Comparison of ENCODE assay signal across 10 mouse cellular contexts in the genomic region with DNA sequence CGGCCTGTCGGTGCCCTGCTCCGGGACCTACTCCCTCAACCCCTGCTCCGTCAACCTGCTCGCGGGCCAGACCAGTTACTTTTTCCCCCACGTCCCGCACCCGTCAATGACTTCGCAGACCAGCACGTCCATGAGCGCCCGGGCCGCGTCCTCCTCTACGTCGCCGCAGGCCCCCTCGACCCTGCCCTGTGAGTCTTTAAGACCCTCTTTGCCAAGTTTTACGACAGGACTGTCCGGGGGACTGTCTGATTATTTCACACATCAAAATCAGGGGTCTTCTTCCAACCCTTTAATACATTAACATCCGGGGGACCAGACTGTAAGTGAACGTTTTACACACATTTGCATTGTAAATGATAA. TPM values are rescaled to one million over a fixed set of nuclear protein-coding genes. Genes with fewer than 3 reads are reported as not detected.
DNase-seq lines count a peak whose midpoint lies in the region; ATAC-seq and TF ChIP-seq lines count a peak whose summit lies in the region.
"Had no signal": no experiment of that assay in that cellular context is flagged by ENCODE, and none has a peak within 500 bp of the region (broad histone marks: within the 10 kb centered on the region; RNA-seq: fewer than 3 reads in every experiment).

No protein-coding gene starts in this region.

- no peak overlapping the region for H3K4me2 ChIP-seq in lung, embryonic 16.5 days (ENCODE audit: low read depth, low read length)
- H3K4me2 ChIP-seq in forebrain, postnatal 0 days (ENCODE audit: low read depth), result peak overlapping the region; percentile 23
- no peak overlapping the region for H3K4me2 ChIP-seq in neural tube, embryonic 15.5 days

- H3K9ac ChIP-seq in lung, embryonic 16.5 days (ENCODE audit: low read length), result no peak overlapping the region
- peak overlapping the region; percentile 99 for H3K9ac ChIP-seq in forebrain, postnatal 0 days
- no peak overlapping the region for H3K9ac ChIP-seq in neural tube, embryonic 15.5 days (replicated peaks)
- H3K9ac ChIP-seq: liver, postnatal 0 days had no signal

- no peak for TF ChIP-seq CTCF in forebrain, postnatal 0 days (IDR thresholded peaks at IDR 0.05; ENCODE audit: low read depth)

- 2% methylated on average over 23 of the region's 23 CpGs for WGBS in lung, embryonic 16.5 days
- under 1% methylated on average over 23 of the region's 23 CpGs for WGBS in forebrain, postnatal 0 days
- WGBS in neural tube, embryonic 15.5 days, result 1% methylated on average over 23 of the region's 23 CpGs

- ATAC-seq in lung, embryonic 16.5 days (ENCODE audit: low read depth), result no peak
- ATAC-seq in forebrain, postnatal 0 days, result no peak
- peak; percentile 18; the same call in 1 of the 2 replicates for ATAC-seq in neural tube, embryonic 15.5 days (ENCODE audit: low FRiP score)

- no peak overlapping the region for H3K27ac ChIP-seq in lung, embryonic 16.5 days (ENCODE audit: low read length)
- H3K27ac ChIP-seq in forebrain, postnatal 0 days (ENCODE audit: low read depth, low read length), result peak overlapping the region; percentile 100
- no peak overlapping the region for H3K27ac ChIP-seq in neural tube, embryonic 15.5 days (replicated peaks)

- DNase-seq in embryo, embryonic 10 days (ENCODE audit: low spot score), result peak; percentile 39
- DNase-seq in embryo, embryonic 9.5 days (ENCODE audit: extremely low spot score), result no peak
- DNase-seq in lung, postnatal 14 days, result no peak
- peak; percentile 56 for DNase-seq in forebrain, postnatal 0 days
- DNase-seq in layer of hippocampus, adult 9-11 months, result no peak
- DNase-seq in layer of hippocampus, postnatal 36 days, result no peak
- DNase-seq: liver, postnatal 0 days; thymus, postnatal 25 days had no signal

- no peaks in the 10 kb centered on the region; the same call in 1 of the 2 replicates for H3K9me3 ChIP-seq in lung, embryonic 16.5 days (ENCODE audit: control insufficient read depth, low read length)
- H3K9me3 ChIP-seq in forebrain, postnatal 0 days (ENCODE audit: low read length), result no peaks in the 10 kb centered on the region
- H3K9me3 ChIP-seq in neural tube, embryonic 15.5 days (replicated peaks), result no peaks in the 10 kb centered on the region

- no peaks in the 10 kb centered on the region for H3K36me3 ChIP-seq in lung, embryonic 16.5 days (ENCODE audit: control insufficient read depth, insufficient read depth, low read length)
- H3K36me3 ChIP-seq in forebrain, postnatal 0 days (ENCODE audit: insufficient read depth), result peaks cover 9% of the 10 kb centered on the region
- H3K36me3 ChIP-seq in neural tube, embryonic 15.5 days, result no peaks in the 10 kb centered on the region

- H3K4me1 ChIP-seq in lung, embryonic 16.5 days (replicated peaks; ENCODE audit: control insufficient read depth, insufficient read depth, low read length), result peaks cover 11% of the 10 kb centered on the region
- H3K4me1 ChIP-seq in forebrain, postnatal 0 days (ENCODE audit: insufficient read depth), result no peaks in the 10 kb centered on the region
- H3K4me1 ChIP-seq in neural tube, embryonic 15.5 days, result peaks cover 11% of the 10 kb centered on the region; the same call in 1 of the 2 replicates

- H3K27me3 ChIP-seq in lung, embryonic 16.5 days (ENCODE audit: control insufficient read depth, insufficient read depth, low read depth, low read length), result peaks cover 73% of the 10 kb centered on the region
- H3K27me3 ChIP-seq in forebrain, postnatal 0 days (ENCODE audit: insufficient read depth, low read length), result no peaks in the 10 kb centered on the region
- H3K27me3 ChIP-seq in neural tube, embryonic 15.5 days (replicated peaks), result peaks cover 67% of the 10 kb centered on the region

- H3K4me3 ChIP-seq in lung, embryonic 16.5 days (ENCODE audit: low read length), result 0 out of 2 replicates have a peak overlapping the region, but pooled peaks have one; percentile 4
- peak overlapping the region; percentile 83 for H3K4me3 ChIP-seq in forebrain, postnatal 0 days (ENCODE audit: low read depth, low read length)
- no peak overlapping the region for H3K4me3 ChIP-seq in neural tube, embryonic 15.5 days (replicated peaks)

RNA-seq across cellular contexts. Expression of gene Gm43517, which starts 0.6 kb away (rescaled TPM):
- not detected in 2 replicates for polyA plus RNA-seq in lung, embryonic 16.5 days (2015; fragmentation: Nextera tagmentation; extraction: Ambion mirVana)
- total RNA-seq in forebrain, postnatal 0 days (2014; rRNA removed), result 16.1 and 16.8 TPM in 2 replicates
- polyA plus RNA-seq in forebrain, postnatal 0 days (2015; fragmentation: Nextera tagmentation; extraction: Ambion mirVana), result 0.53 and 0.85 TPM in 2 replicates
- polyA plus RNA-seq in neural tube, embryonic 15.5 days (2015; fragmentation: Nextera tagmentation; extraction: Ambion mirVana), result not detected in 2 replicates
- 10 to 100 TPM; 11.2 to 14.6 TPM for total RNA-seq in layer of hippocampus, postnatal 36 days (2021)
- polyA plus RNA-seq: liver, postnatal 0 days had no signal

RNA-seq across cellular contexts. Expression of gene Foxg1, which starts 3.2 kb away (rescaled TPM):
- polyA plus RNA-seq in lung, embryonic 16.5 days (2015; fragmentation: Nextera tagmentation; extraction: Ambion mirVana), result 0.15 TPM in 1 of 2 replicates, not detected in the other
- total RNA-seq in forebrain, postnatal 0 days (2014; rRNA removed), result 76.5 and 79.4 TPM in 2 replicates
- 50.8 and 53.4 TPM in 2 replicates for polyA plus RNA-seq in forebrain, postnatal 0 days (2015; fragmentation: Nextera tagmentation; extraction: Ambion mirVana)
- 0.36 TPM in 1 of 2 replicates, not detected in the other for polyA plus RNA-seq in neural tube, embryonic 15.5 days (2015; fragmentation: Nextera tagmentation; extraction: Ambion mirVana)
- total RNA-seq in layer of hippocampus, postnatal 36 days (2021), result 100 to 1,000 TPM; 150 to 156 TPM
- polyA plus RNA-seq: liver, postnatal 0 days had no signal

Comparison
In these comparisons a context has a peak if more than half of its experiments do, and no peak if none do; other contexts are left out.
1. DNase-seq: peak in embryo, embryonic 10 days (single experiment) and forebrain, postnatal 0 days (single experiment); none in embryo, embryonic 9.5 days (single experiment), lung, postnatal 14 days (single experiment), layer of hippocampus, adult 9-11 months (single experiment) and layer of hippocampus, postnatal 36 days (0 of 2).
2. RNA of gene Foxg1, which starts 3.2 kb away (polyA plus RNA-seq): 50.8 to 53.4 TPM in forebrain, postnatal 0 days; 0.15 TPM in lung, embryonic 16.5 days and 0.36 TPM in neural tube, embryonic 15.5 days; every median in the first group is over 10 times any median in the second.